Mouse (Mus musculus) cerebellum, adult 2 months (tissue): ENCODE measurements around the gene Tfdp1. TPM values are rescaled to one million over a fixed set of nuclear protein-coding genes. Genes with fewer than 3 reads are reported as not detected.

ENCODE experiments used
- DNase-seq, 2 experiments: peaks; one replicate each; pipeline ENCODE4 v3.0.0; 2021
- H3K27ac ChIP-seq: fragments of 200-500 bp; 2 replicates; pipeline ENCODE4 v1.5.1; 2012; ENCODE audit warnings: low read length, control low read depth, inconsistent platforms; ENCODE audit not compliant: insufficient read depth
- H3K27me3 ChIP-seq: fragments of 200-500 bp; 2 replicates; pipeline ENCODE4 v1.6.1; 2012; ENCODE audit warnings: inconsistent platforms, mild to moderate bottlenecking, low read length, moderate library complexity; ENCODE audit not compliant: control insufficient read depth, insufficient read depth
- H3K4me1 ChIP-seq: fragments of 200-500 bp; 2 replicates; pipeline ENCODE4 v1.6.1; 2011; ENCODE audit warnings: low read length; ENCODE audit not compliant: control insufficient read depth, insufficient read depth
- H3K4me3 ChIP-seq: fragments of 200-500 bp; replicated peaks from 2 replicates; pipeline ENCODE3; 2011; ENCODE audit warnings: mild to moderate bottlenecking, low read depth, low read length, control low read depth; ENCODE audit not compliant: insufficient read depth
- CTCF ChIP-seq: fragments of 200-500 bp; IDR thresholded peaks from 2 replicates; pipeline ENCODE4 v1.5.1; 2011; ENCODE audit warnings: low read depth, mild to moderate bottlenecking, control low read depth, low read length, moderate library complexity, borderline replicate concordance; ENCODE audit not compliant: insufficient read depth
- POLR2A ChIP-seq: fragments of 200-500 bp; IDR thresholded peaks from 2 replicates; pipeline ENCODE4 v1.6.1; 2011; ENCODE audit warnings: low read length, control low read depth, borderline replicate concordance; ENCODE audit not compliant: insufficient read depth
- WGBS: fragments of 180-500 bp; shearing (Covaris S2); methylation state at CpG from one replicate; pipeline ENCODE4 v1.1.7; 2018; 5-methylcytosine and 5-hydroxymethylcytosine counted together
- polyA plus RNA-seq: library from polyadenylated mRNA; depleted of rRNA; stranded (reverse); fragments of >200 nt; gene quantifications from 2 replicates; pipeline ENCODE4 v1.2.3, GENCODE M21; 2012

The Tfdp1 gene
- polyA plus RNA-seq, 1 experiment = 74.7 TPM

- Histone ChIP-seq H3K4me1 (peaks cover 19% of the 10 kb centered on the region), H3K27me3 (no peaks in the 10 kb centered on the region), H3K27ac (no peak overlapping the region), H3K4me3 (no peak overlapping the region)
- TF ChIP-seq CTCF (no peak), POLR2A (no peak)
- no peak for DNase-seq
- WGBS = 65% methylated on average over 10 of the region's 10 CpGs
Measured at GRCm38 (mm10) chr8:13356681-13357080, 18.1 kb downstream of the Tfdp1 start.

- H3K4me1 ChIP-seq = peaks cover 7% of the 10 kb centered on the region; the same call in 1 of the 2 replicates
- no peak for DNase-seq
- H3K27me3 ChIP-seq = no peaks in the 10 kb centered on the region
- WGBS = 69% methylated on average over 7 of the region's 7 CpGs
- H3K27ac ChIP-seq = no peak overlapping the region
- TF ChIP-seq CTCF (no peak), POLR2A (no peak)
- H3K4me3 ChIP-seq = no peak overlapping the region
Measured at GRCm38 (mm10) chr8:13360213-13360612, 21.7 kb downstream of the Tfdp1 start.

GRCm38 (mm10) chr8:13361865-13362264, 23.3 kb downstream of the Tfdp1 start:
- TF ChIP-seq CTCF (peak; percentile 17; the same call in 1 of the 2 replicates), POLR2A (no peak)
- H3K4me1 ChIP-seq = no peaks in the 10 kb centered on the region
- no peak overlapping the region for H3K27ac ChIP-seq
- no peak for DNase-seq
- no peaks in the 10 kb centered on the region for H3K27me3 ChIP-seq
- WGBS = 99% methylated on average over 6 of the region's 6 CpGs
- H3K4me3 ChIP-seq = no peak overlapping the region

GRCm38 (mm10) chr8:13373151-13373662, 34.7 kb downstream of the Tfdp1 start:
- TF ChIP-seq POLR2A (no peak), CTCF (no peak)
- WGBS = 78% methylated on average over 8 of the region's 8 CpGs
- Histone ChIP-seq H3K4me3 (no peak overlapping the region), H3K27ac (no peak overlapping the region), H3K4me1 (no peaks in the 10 kb centered on the region), H3K27me3 (no peaks in the 10 kb centered on the region)
- no peak for DNase-seq

- TF ChIP-seq CTCF (no peak), POLR2A (no peak)
Measured at GRCm38 (mm10) chr8:13381630-13382029, 43.1 kb downstream of the Tfdp1 start.

GRCm38 (mm10) chr8:13382536-13382935, 44.0 kb downstream of the Tfdp1 start:
- no peak for DNase-seq
- 94% methylated on average over 3 of the region's 3 CpGs for WGBS
- no peaks in the 10 kb centered on the region for H3K4me1 ChIP-seq
- TF ChIP-seq POLR2A (no peak), CTCF (no peak)
- H3K27ac ChIP-seq = no peak overlapping the region
- H3K4me3 ChIP-seq = no peak overlapping the region
- H3K27me3 ChIP-seq = no peaks in the 10 kb centered on the region

More at GRCm38 (mm10) chr8:13381630-13382029, 43.1 kb downstream of the Tfdp1 start:
- no peaks in the 10 kb centered on the region for H3K4me1 ChIP-seq
- WGBS = 89% methylated on average over 7 of the region's 7 CpGs
- H3K4me3 ChIP-seq = no peak overlapping the region
- no peak overlapping the region for H3K27ac ChIP-seq
- DNase-seq = no peak
- no peaks in the 10 kb centered on the region for H3K27me3 ChIP-seq

GRCm38 (mm10) chr8:13382999-13383398, 44.4 kb downstream of the Tfdp1 start:
- 90% methylated on average over 4 of the region's 4 CpGs for WGBS
- H3K27me3 ChIP-seq = no peaks in the 10 kb centered on the region
- H3K4me3 ChIP-seq = no peak overlapping the region
- TF ChIP-seq CTCF = no peak
- no peak for TF ChIP-seq POLR2A
- no peaks in the 10 kb centered on the region for H3K4me1 ChIP-seq
- DNase-seq = no peak
- no peak overlapping the region for H3K27ac ChIP-seq

GRCm38 (mm10) chr8:13386366-13386765, 47.8 kb downstream of the Tfdp1 start:
- no peak for DNase-seq
- H3K4me3 ChIP-seq = no peak overlapping the region
- TF ChIP-seq POLR2A (no peak), CTCF (no peak)
- no peaks in the 10 kb centered on the region for H3K27me3 ChIP-seq
- WGBS = 64% methylated on average over 13 of the region's 13 CpGs
- H3K4me1 ChIP-seq = no peaks in the 10 kb centered on the region
- no peak overlapping the region for H3K27ac ChIP-seq

- no peak for DNase-seq
- Histone ChIP-seq H3K27me3 (no peaks in the 10 kb centered on the region), H3K27ac (no peak overlapping the region), H3K4me1 (no peaks in the 10 kb centered on the region), H3K4me3 (no peak overlapping the region)
- TF ChIP-seq POLR2A (no peak), CTCF (no peak)
- WGBS = 65% methylated on average over 8 of the region's 8 CpGs
Measured at GRCm38 (mm10) chr8:13387728-13388127, 49.2 kb downstream of the Tfdp1 start.
